Mouse (Mus musculus): ENCODE measurements at regions not wholly inside any gene's neighbourhood (a gene's known extent, or its start where the extent isn't known, plus 50 kb on each side); places are given as distances from the start of the nearest gene placed in this dataset.
A peak's percentile ranks its signal among the peaks of the same experiment; 100 is the strongest.

DNA sequence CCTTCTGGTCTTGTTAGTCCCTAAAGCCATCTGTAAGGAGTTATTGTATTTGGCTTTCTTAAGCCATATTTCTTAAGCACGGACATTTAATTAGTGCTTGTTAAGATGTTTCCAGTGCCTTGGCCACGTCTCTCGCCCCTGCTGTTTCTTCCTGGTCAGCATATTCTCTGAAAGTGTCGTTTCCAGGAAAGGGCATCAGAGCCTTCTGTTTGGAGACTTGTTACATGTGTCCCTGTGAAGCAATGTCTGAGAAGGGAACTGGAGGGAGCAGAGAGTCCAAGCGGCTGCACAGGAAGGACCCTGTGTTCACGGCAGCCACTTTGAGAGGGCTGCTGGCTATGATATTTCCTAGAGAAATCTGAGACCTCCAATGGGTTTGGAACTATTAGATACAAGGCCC, 320.7 kb downstream of the Mtx2 start:
- no peak overlapping the region for H3K4me3 ChIP-seq (replicated peaks; ENCODE audit: low read depth, low read length)
- no peak overlapping the region for H3K27ac ChIP-seq
- no peaks in the 10 kb centered on the region for H3K9me3 ChIP-seq (replicated peaks; ENCODE audit: low read length)
- H3K4me1 ChIP-seq (replicated peaks; ENCODE audit: insufficient read depth, low read length) = no peaks in the 10 kb centered on the region
- no peak overlapping the region for H3K9ac ChIP-seq (ENCODE audit: low read depth, low read length)
- no peak for TF ChIP-seq CTCF (IDR thresholded peaks at IDR 0.05; ENCODE audit: low read depth)
- ATAC-seq (replicated peaks; ENCODE audit: low FRiP score, low read depth) = no peak
- no peak overlapping the region for H3K4me2 ChIP-seq (ENCODE audit: low read length)
- 34% methylated on average over 6 of the region's 6 CpGs for WGBS
- no peaks in the 10 kb centered on the region for H3K27me3 ChIP-seq (ENCODE audit: insufficient read depth, low read length)
- no peak for DNase-seq (ENCODE audit: low spot score)
- H3K36me3 ChIP-seq (ENCODE audit: insufficient read depth, low read length) = no peaks in the 10 kb centered on the region

DNA sequence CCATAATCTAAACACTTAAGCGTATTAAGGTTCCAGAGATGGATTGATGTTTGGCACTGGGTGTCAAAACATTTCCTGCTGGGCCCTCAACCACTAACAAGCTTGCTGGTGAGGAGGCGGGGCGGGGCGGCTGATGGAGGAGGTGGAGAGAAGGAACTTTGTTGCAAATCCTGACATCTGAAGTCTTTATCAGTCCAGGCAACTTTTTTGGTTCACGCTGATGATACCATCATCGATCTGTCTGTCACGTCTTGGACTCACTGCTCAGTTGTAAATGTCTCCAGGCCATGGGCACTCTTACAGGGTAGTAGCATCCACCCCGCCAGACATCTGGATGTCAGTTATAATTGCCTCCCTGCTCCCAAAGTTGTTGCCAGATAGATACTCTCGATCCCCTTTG, 321.8 kb downstream of the Mtx2 start:
- Histone ChIP-seq H3K9ac (ENCODE audit: low read depth, low read length) (no peak overlapping the region), H3K4me3 (replicated peaks; ENCODE audit: low read depth, low read length) (no peak overlapping the region), H3K27me3 (ENCODE audit: insufficient read depth, low read length) (no peaks in the 10 kb centered on the region), H3K36me3 (ENCODE audit: insufficient read depth, low read length) (no peaks in the 10 kb centered on the region), H3K4me2 (ENCODE audit: low read length) (no peak overlapping the region), H3K9me3 (replicated peaks; ENCODE audit: low read length) (no peaks in the 10 kb centered on the region), H3K4me1 (replicated peaks; ENCODE audit: insufficient read depth, low read length) (no peaks in the 10 kb centered on the region), H3K27ac (no peak overlapping the region)
- WGBS = 85% methylated on average over 9 of the region's 9 CpGs
- no peak for TF ChIP-seq CTCF (IDR thresholded peaks at IDR 0.05; ENCODE audit: low read depth)
- DNase-seq (ENCODE audit: low spot score) (no peak), ATAC-seq (replicated peaks; ENCODE audit: low FRiP score, low read depth) (no peak)

- H3K9ac ChIP-seq (ENCODE audit: low read depth, low read length) = no peak overlapping the region
- H3K36me3 ChIP-seq (ENCODE audit: insufficient read depth, low read length) = no peaks in the 10 kb centered on the region
- H3K4me1 ChIP-seq (replicated peaks; ENCODE audit: insufficient read depth, low read length) = no peaks in the 10 kb centered on the region
- no peak for TF ChIP-seq CTCF (IDR thresholded peaks at IDR 0.05; ENCODE audit: low read depth)
- 52% methylated on average over 8 of the region's 8 CpGs for WGBS
- H3K27me3 ChIP-seq (ENCODE audit: insufficient read depth, low read length) = no peaks in the 10 kb centered on the region
- no peaks in the 10 kb centered on the region for H3K9me3 ChIP-seq (replicated peaks; ENCODE audit: low read length)
- no peak overlapping the region for H3K4me2 ChIP-seq (ENCODE audit: low read length)
- DNase-seq (ENCODE audit: low spot score) (no peak), ATAC-seq (replicated peaks; ENCODE audit: low FRiP score, low read depth) (no peak)
- H3K4me3 ChIP-seq (replicated peaks; ENCODE audit: low read depth, low read length) = no peak overlapping the region
- no peak overlapping the region for H3K27ac ChIP-seq
These were observed 322.4 kb downstream of the Mtx2 start for GRCm38 (mm10) chr2:75147967-75148366.

GRCm38 (mm10) chr2:75149036-75149435, 323.4 kb downstream of the Mtx2 start:
- Histone ChIP-seq H3K9ac (ENCODE audit: low read depth, low read length) (no peak overlapping the region), H3K4me1 (replicated peaks; ENCODE audit: insufficient read depth, low read length) (no peaks in the 10 kb centered on the region), H3K27ac (no peak overlapping the region), H3K9me3 (replicated peaks; ENCODE audit: low read length) (no peaks in the 10 kb centered on the region), H3K36me3 (ENCODE audit: insufficient read depth, low read length) (no peaks in the 10 kb centered on the region), H3K27me3 (ENCODE audit: insufficient read depth, low read length) (no peaks in the 10 kb centered on the region), H3K4me2 (ENCODE audit: low read length) (no peak overlapping the region), H3K4me3 (replicated peaks; ENCODE audit: low read depth, low read length) (no peak overlapping the region)
- TF ChIP-seq CTCF (IDR thresholded peaks at IDR 0.05; ENCODE audit: low read depth) = no peak
- ATAC-seq (replicated peaks; ENCODE audit: low FRiP score, low read depth) (no peak), DNase-seq (ENCODE audit: low spot score) (no peak)
- 56% methylated on average over 5 of the region's 5 CpGs for WGBS

DNA sequence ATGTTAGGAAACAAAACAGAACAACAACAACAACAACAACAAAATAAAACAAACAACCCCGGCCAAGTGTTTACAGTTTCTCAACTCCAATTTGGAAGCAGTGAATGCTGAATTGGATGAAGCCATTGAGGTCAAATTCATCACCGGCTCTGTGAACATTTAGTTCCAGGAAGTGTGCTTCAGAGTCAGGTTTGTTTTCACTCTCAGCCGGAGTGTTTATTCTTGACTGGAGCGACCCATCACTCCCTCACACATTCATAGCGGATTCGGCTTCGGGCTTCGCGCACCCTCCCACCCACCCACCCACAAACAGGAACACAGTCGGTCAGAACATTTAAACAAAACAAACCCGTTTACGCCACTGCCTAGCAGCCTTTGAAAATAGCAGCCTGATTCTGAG, 324.0 kb downstream of the Mtx2 start:
- Histone ChIP-seq H3K4me2 (ENCODE audit: low read length) (peak overlapping the region; percentile 48), H3K9me3 (replicated peaks; ENCODE audit: low read length) (no peaks in the 10 kb centered on the region), H3K27me3 (ENCODE audit: insufficient read depth, low read length) (no peaks in the 10 kb centered on the region), H3K4me1 (replicated peaks; ENCODE audit: insufficient read depth, low read length) (no peaks in the 10 kb centered on the region), H3K4me3 (replicated peaks; ENCODE audit: low read depth, low read length) (peak overlapping the region; percentile 8; the same call in 1 of the 2 replicates), H3K36me3 (ENCODE audit: insufficient read depth, low read length) (no peaks in the 10 kb centered on the region), H3K27ac (no peak overlapping the region), H3K9ac (ENCODE audit: low read depth, low read length) (peak overlapping the region; percentile 9; the same call in 1 of the 2 replicates)
- WGBS = 8% methylated on average over 12 of the region's 12 CpGs
- no peak for TF ChIP-seq CTCF (IDR thresholded peaks at IDR 0.05; ENCODE audit: low read depth)
- peak; percentile 78 for DNase-seq (ENCODE audit: low spot score)
- ATAC-seq (replicated peaks; ENCODE audit: low FRiP score, low read depth) = no peak

GRCm38 (mm10) chr2:75150986-75151385, 325.4 kb downstream of the Mtx2 start:
- Histone ChIP-seq H3K9ac (ENCODE audit: low read depth, low read length) (no peak overlapping the region), H3K27ac (no peak overlapping the region), H3K4me3 (replicated peaks; ENCODE audit: low read depth, low read length) (no peak overlapping the region), H3K4me2 (ENCODE audit: low read length) (no peak overlapping the region), H3K4me1 (replicated peaks; ENCODE audit: insufficient read depth, low read length) (no peaks in the 10 kb centered on the region), H3K9me3 (replicated peaks; ENCODE audit: low read length) (no peaks in the 10 kb centered on the region), H3K27me3 (ENCODE audit: insufficient read depth, low read length) (no peaks in the 10 kb centered on the region), H3K36me3 (ENCODE audit: insufficient read depth, low read length) (no peaks in the 10 kb centered on the region)
- DNase-seq (ENCODE audit: low spot score) (peak; percentile 91), ATAC-seq (replicated peaks; ENCODE audit: low FRiP score, low read depth) (no peak)
- 5% methylated on average over 6 of the region's 6 CpGs for WGBS
- TF ChIP-seq CTCF (IDR thresholded peaks at IDR 0.05; ENCODE audit: low read depth) = peak; percentile 82

GRCm38 (mm10) chr2:75151519-75151918, 325.9 kb downstream of the Mtx2 start:
- 85% methylated on average over 8 of the region's 8 CpGs for WGBS
- ATAC-seq (replicated peaks; ENCODE audit: low FRiP score, low read depth) = no peak
- H3K36me3 ChIP-seq (ENCODE audit: insufficient read depth, low read length) = no peaks in the 10 kb centered on the region
- no peak overlapping the region for H3K9ac ChIP-seq (ENCODE audit: low read depth, low read length)
- no peak for TF ChIP-seq CTCF (IDR thresholded peaks at IDR 0.05; ENCODE audit: low read depth)
- H3K27me3 ChIP-seq (ENCODE audit: insufficient read depth, low read length) = no peaks in the 10 kb centered on the region
- no peaks in the 10 kb centered on the region for H3K4me1 ChIP-seq (replicated peaks; ENCODE audit: insufficient read depth, low read length)
- H3K4me2 ChIP-seq (ENCODE audit: low read length) = no peak overlapping the region
- no peak for DNase-seq (ENCODE audit: low spot score)
- no peaks in the 10 kb centered on the region for H3K9me3 ChIP-seq (replicated peaks; ENCODE audit: low read length)
- H3K27ac ChIP-seq = no peak overlapping the region
- H3K4me3 ChIP-seq (replicated peaks; ENCODE audit: low read depth, low read length) = no peak overlapping the region
